Mouse (Mus musculus) A20 (cell line): ENCODE results near the gene Palm3.

Experiments
- DNase-seq: peaks from one replicate; pipeline ENCODE4 v3.0.0-alpha.2; 2011; ENCODE audit warnings: low read depth, low spot score

The Palm3 gene

DNA sequence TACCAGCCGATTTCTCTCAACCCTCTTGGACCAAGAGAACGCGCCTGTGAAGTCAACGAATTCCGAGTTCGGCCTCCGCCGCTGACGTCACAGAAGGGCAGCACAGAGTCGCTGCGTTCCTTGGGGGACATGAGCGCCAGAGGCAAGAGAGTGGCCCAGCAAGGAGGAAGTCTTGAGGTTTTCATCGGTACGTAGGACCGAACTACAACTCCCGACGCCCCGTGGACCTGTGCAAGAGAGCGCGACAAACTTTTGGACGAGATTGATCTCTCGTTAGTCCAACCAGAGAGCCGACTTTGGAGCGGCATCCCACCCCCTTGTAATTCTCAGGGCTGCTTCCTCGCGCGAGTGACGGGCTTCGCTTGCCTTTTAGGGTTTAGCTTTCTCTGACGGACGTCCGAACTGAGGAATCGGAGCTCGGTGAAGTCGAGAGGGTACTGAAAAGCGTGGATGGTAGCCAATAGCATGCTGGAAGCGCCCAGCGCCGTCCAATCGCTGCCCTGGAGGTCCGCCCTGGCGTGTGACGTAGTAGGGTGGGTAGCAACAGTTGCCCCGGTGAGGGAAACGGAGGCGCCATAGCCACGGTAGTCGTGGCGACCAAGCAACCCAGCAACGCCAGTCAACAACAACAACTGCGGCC lies 45.1 kb downstream of the Palm3 start, which contains the start of gene Rfx1:
Gene Rfx1, plus strand, starts transcription at position 544 of the 640 bp plus-strand sequence.
- DNase-seq, result peak; percentile 100

DNA sequence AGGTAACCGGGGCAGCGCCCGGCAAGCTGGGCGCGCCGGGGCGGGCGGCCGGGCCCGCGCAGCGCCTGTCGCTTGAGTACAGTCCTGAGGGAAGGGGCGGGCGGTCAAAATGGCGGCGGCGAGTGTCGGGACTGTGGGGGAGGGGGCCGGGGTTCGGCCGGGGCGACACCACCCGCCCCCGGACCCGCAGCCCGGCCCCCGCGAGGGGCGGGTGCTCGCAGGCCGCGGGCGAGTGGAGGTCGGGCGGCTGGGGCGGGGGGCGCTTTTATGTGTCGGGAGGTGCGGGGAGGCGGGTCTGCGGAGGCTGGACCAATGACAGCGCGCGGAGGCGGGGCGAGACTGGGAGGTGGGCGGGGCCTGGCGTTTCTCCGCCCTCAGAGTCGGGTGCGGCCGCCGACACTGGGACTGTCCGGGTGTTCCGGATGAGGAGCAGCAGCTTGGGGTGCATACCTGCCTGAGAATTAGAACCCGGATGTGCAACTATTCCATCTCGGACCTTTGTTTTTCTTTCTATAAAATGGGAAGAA lies 45.8 kb downstream of the Palm3 start:
- DNase-seq, result peak; percentile 95

GRCm38 (mm10) chr8:84067911-84068310 lies 46.6 kb downstream of the Palm3 start:
- peak; percentile 13 for DNase-seq

DNA sequence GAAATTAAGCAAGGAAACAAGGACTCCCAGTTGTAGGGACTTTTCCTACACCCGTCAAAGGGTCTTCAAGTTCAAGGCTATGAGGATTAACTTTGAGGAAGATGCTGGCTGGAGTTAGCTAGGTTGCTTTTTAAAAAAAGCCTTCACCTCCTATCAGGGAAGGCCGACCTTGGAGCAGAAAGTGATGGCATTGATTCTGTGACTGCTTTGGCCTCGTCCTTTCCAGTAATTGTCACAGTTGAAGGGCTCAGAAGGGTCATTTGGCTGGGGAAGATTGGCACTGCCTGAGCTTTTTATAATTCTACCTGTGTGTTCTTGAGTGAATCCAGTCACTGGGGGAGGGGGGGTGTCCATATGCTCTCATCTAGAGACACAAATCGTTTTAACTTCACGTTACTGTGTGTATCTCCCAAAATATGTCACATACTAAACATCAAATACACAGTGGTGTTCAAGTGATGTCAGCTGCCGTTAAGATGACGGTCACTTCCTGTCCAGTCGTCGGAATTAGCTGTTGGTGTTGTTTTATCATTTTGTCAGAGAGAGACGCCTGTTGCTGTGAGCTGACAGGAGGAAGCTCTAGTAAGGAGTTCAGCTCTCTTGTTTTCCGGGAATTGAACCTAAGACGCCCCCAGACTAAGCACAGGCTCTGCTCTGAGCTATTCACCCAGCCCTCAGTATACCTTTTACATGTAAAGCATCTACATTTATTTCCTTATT lies 47.2 kb downstream of the Palm3 start:
- no peak for DNase-seq

- no peak for DNase-seq
These were observed 47.9 kb downstream of the Palm3 start for GRCm38 (mm10) chr8:84069169-84069568.

DNA sequence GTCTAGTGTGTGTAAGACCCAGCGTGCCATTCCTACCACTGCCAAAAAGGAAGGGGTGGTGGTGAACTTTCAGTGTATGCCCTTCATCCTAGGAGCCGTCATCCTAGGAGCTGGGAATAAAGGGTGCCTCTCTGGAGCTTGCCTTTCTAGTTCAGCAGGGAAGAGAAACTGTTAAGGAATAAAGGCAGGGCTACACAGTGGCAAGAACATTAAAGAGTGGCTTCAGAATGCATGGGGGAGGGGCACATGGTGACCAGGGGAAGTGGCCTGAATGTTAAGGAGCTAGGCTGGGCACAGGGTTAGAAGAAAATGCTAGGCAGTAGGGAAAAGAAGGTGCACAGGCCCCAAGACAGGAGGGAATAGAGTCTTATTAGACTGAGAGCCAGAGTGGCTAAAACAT lies 48.5 kb downstream of the Palm3 start:
- no peak for DNase-seq

DNA sequence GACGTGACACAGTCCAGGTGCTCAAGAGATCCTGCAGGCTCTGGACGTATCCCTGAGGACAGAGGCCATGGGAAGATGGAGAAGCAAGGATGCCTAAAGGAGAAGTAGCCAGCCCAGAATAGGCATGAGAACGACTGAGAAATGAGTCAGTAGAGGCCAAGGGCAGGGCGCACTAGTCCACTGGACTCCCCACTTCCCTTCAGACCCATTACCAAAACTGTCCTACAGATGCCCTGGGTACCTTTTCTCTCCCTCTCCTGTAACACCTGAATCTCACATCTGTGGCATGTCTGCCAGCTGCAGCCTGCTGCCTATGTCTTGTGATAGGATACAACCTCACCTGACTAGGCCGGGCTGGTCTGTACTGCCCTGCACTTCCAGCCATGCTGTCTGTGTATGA lies 49.0 kb downstream of the Palm3 start:
- DNase-seq, result peak; percentile 16

DNA sequence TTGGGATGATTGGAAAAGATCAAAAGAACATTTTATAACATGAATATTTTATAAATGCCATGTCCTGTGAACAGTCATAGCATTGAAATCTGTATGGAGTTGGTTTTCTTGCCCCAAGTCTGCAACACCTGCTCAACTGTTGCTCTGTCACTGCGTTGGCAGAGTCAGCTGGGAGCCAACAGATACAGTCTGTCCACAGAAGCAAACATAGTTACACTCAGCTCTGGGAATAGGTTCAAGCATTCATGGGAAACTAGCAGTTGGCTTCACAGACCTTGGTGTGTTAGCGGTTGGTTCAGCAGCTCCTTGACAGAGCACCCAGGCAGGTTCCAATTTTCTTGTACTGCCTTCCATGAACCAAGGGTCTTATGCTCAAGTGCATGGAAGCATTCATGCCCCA lies 49.4 kb downstream of the Palm3 start:
- no peak for DNase-seq

DNA sequence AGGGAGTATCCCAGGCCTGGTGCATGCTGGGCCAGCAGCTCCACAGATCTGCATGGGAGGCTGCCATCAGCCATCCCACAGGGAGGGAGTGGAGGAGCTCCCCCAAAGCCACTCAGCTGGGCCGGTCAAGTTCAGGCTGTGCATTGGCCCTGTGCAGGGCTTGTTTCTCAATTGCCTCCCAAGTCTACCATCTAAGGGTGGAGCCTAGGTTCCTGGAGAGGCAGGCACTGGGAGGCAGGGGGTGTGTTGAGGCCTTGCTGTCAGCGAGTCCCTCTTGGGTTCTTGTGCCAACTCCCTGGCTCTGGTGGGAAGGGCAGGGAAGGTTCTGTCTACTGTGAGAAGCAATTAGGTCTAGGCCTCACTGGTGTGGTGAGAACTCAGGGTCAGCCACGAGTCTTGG lies 50.6 kb downstream of the Palm3 start:
- no peak for DNase-seq

DNA sequence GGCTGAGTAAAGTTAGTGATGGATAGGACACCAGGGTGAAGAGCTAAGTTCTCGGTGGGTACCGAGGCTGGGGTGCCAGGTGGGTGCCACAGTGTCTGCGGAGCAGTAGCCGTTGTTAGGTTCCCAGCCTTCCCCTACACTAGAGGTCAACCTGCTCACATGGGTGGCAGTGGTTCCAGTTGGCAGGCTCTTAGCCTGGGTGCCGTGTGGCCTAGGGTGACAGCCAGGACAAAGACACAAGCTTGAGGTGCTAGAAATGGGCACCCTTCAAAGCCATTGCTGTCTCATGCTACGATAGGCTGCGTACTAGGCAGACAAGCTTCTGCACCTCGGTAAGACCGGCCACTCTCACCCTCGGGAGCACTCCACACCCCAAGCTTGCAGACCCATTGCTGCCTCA lies 51.0 kb downstream of the Palm3 start:
- no peak for DNase-seq

GRCm38 (mm10) chr8:84073230-84073976 lies 52.1 kb downstream of the Palm3 start:
- no peak for DNase-seq

GRCm38 (mm10) chr8:84076412-84076811 lies 55.1 kb downstream of the Palm3 start:
- no peak for DNase-seq

DNA sequence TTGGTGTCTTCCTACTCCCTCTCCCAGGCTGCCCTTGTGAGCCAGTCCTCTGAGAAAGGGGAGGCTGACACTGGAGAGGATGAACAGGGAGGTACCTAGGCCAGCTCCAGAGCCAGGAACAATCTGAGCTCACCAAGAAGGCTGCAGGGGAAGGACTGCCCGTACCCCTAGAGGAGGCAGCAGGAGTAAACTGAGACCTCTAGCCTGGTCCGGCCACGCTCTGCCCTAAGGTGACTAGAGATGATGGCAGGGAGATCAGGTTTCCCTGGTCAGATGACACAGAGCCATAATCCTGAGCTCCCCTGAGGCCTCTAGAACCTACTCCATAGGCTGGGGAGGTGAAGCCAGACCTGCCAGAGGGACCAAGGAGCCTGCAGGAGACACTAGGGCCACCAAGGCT lies 55.6 kb downstream of the Palm3 start:
- no peak for DNase-seq

DNA sequence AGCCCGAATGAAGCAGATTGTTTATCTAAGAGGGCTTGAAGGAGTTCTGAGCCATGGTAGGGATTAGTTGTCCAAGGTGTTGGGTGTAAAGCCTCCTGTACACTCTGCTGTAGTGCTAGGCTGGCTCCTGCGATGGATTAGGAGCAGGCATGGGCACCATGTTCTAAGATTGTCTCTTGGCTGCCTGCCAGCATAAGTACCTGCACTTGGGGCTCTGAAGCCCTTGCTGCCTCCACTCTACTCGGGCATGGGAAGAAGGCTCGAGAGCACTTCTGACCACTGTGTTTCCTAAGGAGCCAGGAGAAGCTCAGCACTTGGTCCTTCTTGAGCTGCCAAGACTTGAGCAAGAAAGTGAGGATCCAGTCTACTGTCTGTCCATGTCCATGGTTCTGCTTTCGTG lies 57.9 kb downstream of the Palm3 start:
- DNase-seq, result no peak
